Mouse (Mus musculus) ES-Bruce4 (cell line): ENCODE measurements around the gene Dgkz.

Experiments used
- CTCF ChIP-seq: IDR thresholded peaks from one replicate; pipeline ENCODE4 v1.8.1; 2011; ENCODE audit warnings: low read depth, low read length
- EP300 ChIP-seq: IDR thresholded peaks from 2 replicates; pipeline ENCODE4 v1.6.1; 2011; ENCODE audit warnings: low read depth, low read length; ENCODE audit not compliant: insufficient read depth
- POLR2A ChIP-seq: IDR thresholded peaks from one replicate; pipeline ENCODE4 v1.8.1; 2011; ENCODE audit warnings: low read length; ENCODE audit not compliant: insufficient read depth

DNA sequence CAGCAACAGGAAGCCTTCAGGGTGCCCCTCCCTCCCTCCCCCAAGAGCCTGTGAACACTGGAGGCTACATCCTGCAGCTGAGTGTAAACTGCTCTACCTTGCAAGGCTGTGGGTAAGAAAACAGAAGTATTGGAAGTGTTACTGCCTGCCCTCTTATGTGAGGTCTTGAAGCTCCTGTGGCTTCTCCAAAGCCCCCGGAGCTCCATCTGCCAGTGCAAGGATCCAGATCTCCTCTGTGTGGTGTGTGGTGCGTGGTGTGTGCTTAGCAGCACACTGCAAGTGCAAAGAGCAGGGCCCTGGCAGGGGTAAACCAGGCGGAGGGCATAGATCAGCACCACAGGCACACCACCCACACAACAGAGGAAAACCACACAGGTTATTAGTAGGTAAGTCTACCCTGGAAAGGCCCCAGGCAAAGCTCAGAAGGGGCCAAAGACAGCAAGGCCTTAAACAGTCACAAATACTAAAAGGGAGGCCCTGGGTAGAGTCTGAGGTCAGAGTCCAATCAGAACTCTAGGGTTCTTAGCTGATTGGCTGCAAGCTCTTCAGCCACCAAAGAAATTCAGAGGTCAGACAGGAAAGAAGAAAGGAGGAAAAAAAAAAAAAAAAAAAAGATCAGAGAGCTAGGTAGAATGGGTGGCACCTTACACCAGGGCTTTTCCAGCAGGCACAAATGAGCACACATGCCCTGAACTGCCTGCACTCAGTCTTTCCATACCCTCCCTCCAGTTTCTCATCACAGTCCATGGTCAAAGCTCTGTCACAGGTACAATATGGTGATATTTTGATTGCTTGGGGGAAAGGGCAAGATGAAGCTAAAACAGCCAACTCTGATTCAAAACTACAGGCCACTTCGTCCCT is 13.5 kb downstream of the Dgkz start:
- no peak for TF ChIP-seq POLR2A
- TF ChIP-seq CTCF: no peak
- TF ChIP-seq EP300: no peak
